Mouse (Mus musculus) heart, adult 11 months (tissue): ENCODE measurements around the gene 4933430I17Rik.
"Not testable (repeated sequence)": the region's sequence is repeated elsewhere in the genome, so short reads cannot be mapped to it uniquely, and the experiment has no call there.

Source experiments
- DNase-seq: peaks from one replicate; pipeline ENCODE4 v3.0.0; 2022

The 4933430I17Rik gene

GRCm38 (mm10) chr4:62557436-62557835 lies 32.3 kb downstream of the 4933430I17Rik start:
- DNase-seq, result no peak

DNA sequence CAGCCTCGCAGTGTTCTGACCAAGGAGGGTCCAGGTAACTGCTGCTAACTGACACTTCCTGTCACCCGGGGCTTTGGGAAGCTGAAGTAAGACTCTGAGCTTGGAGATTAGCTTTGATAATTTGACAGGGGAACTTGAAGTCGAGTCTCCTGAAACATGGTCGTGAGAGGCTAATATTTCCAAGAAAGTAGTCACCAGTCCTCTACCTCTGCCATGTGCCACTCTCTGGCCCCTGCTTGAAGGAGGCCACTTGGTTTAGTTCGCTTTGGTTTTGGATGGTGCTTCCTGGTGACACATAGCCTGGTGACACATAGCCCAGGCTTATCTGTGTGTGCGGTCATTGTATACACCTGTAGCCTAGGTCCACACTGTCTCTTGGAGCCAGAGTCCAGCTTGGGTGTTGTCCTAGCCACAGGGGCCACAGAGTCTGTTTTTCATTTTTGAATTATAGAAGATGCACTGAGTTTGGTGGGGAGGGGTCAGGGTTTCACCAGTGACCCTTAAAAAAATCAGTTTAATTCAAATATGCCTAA lies 34.7 kb downstream of the 4933430I17Rik start, which contains the start of gene Rgs3:
Gene Rgs3, plus strand, starts transcription at position 51 of the 533 bp plus-strand sequence.
- DNase-seq, result no peak

GRCm38 (mm10) chr4:62560963-62561629 lies 35.9 kb downstream of the 4933430I17Rik start:
- DNase-seq, result no peak

DNA sequence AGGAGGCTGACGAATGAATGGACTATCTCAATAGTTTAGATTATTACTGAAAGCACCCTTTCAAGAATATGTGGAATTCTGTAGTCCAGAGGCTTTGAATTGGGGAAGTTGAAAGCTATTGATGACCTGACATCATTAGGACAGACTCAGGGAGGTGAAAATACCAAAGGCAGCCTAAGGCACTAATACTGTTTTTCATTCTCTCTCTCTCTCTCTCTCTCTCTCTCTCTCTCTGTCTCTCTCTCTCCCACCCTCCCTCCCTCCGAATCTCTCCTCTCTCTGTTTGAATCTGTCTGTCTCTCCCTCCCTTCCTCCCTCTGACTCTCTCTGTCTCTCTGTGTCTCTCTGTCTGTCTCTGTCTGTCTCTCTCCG lies 36.4 kb downstream of the 4933430I17Rik start:
- DNase-seq, result no peak

DNA sequence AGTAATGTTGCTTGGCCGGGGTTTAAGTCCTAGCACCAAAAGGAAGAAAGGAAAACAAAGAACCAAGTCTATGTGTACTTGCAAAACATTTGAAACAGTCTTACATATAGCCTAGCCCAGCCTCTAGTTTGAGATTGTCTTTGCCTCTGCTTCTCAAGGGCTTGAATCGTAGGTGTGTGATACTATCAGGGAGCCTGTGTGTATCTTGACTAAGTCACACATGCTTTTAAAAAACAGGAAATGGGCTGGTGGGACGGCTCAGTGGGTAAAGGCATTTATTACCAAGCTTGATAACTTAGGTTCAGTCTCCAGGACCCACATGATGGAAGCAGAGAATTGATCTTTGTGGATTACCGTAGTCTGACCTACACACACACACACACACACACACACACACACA lies 36.8 kb downstream of the 4933430I17Rik start:
- no peak for DNase-seq

DNA sequence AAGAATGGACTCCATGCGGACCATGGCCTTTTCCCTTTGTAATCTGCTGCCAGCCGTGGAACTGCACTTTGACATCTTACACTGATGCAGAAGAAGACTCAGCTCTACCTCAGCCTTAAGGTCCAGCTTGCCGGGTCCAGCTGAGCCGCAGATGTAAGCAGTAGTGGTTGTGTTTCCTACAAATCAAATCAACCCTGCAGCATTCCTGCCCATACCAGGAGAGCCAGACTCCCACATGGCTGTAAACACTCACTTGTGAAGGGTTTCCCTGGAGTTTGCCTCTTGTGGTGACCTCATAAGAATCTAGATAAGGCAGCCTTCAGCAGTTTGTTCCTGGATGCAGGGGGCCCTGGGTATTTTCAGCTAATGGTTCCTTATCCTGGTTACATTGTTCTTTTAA lies 41.4 kb downstream of the 4933430I17Rik start:
- DNase-seq, result peak; percentile 82

- DNase-seq, result no peak
Observed at GRCm38 (mm10) chr4:62567696-62568095, 42.5 kb downstream of the 4933430I17Rik start.

DNA sequence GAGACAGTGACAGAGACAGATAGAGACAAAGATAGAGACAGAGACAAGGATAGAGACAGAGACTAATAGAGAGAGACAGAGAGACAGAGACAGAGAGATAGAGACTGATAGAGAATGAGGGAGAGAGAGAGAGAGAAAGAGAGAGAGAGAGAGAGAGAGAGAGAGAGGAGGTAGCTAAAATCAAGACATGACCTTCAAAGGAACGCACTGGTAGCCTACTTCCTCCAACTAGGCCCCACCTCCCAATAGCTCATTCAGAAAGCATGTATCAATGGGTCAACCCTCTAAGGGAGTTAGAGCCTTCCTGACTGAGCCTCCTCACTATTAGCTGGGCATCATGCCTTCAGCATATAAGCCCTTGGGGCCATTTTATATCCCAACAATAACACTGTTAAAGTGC lies 43.2 kb downstream of the 4933430I17Rik start:
- DNase-seq, result no peak

DNA sequence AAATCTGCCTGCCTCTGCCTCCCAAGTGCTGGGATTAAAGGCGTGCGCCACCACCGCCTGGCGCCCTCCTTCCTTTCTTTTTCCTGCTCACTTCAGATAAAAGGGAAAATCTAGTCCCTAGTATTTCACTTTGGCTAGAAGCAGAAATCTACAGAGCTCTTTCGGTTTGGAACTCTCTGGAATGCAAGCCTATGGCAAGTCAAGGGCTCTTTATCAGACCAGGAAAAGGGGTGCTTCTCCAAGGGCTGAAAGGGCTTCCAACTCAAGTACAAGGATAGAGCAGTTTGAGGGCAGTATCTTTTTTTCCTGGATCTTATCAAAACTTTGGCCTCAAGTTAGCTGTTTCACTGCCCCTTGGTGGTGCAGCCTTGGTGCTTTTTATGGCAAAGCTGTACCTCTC lies 44.4 kb downstream of the 4933430I17Rik start:
- DNase-seq, result no peak

DNA sequence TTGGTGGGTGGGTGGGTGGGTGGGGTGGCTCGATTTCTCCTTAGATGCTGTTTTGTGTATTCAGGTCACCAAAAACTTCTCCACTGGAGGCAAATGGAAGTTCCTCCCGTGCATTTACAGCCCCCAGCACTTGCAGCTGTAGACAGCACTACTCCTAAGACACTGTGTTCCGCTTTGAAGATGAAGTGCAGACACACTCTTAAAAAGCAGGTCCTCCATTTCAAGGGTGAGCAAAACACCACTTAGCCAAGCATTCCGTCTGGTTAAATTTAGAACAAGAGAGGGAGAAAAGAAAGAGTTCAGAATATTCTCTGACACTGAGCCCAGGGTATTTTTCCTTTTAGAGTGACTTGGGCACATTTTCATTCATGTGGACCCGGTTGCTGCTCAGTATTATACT lies 44.9 kb downstream of the 4933430I17Rik start:
- no peak for DNase-seq

DNA sequence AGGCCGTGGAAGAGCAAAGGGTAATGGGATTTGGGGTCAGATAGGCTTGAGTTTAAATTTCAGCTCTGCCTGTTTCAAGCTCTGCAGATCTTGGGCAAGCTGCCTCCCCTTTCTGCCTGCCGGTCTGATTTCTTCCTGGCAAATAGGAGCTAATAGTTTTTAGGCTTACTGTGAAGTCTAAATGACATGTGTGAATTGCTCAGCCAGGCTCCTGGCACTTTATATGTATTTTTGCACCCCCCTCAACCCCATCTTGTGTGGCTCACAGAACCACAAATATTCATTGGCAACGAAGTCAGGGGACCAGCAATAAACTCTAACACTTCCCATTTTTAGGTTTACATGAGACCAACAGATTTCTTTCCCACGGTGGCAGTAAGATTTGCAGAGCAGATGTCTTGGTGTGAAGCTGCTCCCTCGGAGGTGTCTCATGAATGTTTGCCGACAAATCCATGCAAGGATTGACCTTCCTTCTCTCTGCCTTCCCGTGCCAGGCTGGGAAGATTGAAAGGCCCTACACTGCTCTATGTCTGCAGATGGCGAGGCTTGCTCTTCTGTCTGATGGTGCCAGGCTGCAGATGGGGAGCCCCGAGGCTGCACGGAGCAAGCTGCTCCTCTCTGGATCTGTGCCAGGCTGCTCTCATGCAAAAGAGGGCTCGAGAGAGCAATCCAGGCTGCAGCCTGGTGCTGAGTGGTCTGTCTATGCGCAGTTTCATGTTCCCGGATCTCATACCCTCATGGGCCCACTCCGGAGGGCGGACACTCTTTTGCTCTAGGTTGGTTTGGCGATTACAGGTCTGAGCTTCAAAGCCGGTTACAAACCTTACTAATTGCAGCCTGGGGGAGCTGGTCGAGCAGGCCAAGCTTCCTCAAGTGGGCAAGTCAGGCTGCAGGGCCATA lies 57.4 kb downstream of the 4933430I17Rik start:
- peak; percentile 90 for DNase-seq

DNA sequence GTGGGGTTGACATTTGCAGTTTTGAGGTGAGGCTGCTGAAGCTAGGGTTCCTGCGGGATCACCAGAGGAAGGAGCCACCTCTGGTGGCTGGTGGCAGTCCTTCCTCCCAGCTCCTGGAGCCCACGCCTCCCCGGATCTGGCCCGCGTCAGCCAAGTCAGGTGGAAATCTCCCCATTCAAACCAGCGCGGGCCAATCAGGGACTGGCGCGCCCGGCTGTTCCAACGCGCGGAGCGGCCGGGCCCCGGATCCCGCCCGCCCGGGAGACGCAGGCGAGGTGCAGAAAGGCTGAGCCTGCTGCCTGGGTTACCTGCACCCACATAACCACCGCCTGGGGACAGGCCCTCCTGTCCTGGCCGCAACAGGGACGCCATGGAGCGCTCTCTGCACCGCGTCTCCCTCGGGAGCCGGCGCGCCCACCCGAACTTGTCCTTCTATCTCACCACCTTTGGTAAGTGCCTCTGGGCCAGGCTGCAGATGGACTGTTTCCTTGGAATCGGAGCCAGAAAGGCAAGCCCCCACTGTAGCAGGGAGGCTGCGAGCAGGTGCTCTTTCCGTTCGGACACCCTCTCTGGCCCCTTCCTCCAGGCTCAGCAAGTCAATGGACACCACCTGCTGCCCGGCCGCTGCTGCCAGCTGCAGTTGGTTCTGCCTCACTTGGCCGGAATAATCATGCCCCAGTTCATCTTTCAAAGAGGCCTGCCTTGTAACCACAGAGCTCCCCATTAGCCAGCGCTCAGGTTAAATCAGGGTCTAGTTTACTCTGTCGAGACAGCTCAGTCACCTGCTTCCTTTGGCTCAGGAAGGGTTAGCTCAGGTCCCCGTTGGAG lies 58.3 kb downstream of the 4933430I17Rik start:
- peak; percentile 96 for DNase-seq

GRCm38 (mm10) chr4:62587067-62587466 lies 61.9 kb downstream of the 4933430I17Rik start:
- peak; percentile 46 for DNase-seq

- peak; percentile 60 for DNase-seq
Observed at GRCm38 (mm10) chr4:62590878-62591277, 65.7 kb downstream of the 4933430I17Rik start.

DNA sequence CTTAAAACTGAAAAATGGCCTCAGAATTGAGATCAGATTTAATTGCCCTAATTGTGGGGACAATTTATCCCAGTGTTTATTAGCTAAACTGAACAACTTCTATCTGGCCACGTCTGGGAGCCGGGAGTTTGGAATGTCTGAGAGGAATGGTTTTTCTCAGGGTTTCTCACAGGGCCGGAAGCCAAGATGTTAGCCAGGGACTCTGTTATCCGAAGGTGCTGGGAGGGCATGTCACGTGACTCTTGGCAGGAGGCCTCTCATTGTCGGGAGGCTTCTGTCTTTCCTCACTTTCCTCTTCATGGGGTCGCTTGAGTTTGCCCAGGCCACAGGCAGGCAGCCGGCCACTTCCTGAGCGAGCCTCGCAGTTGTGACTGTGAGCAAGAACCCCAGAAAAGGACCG lies 66.2 kb downstream of the 4933430I17Rik start:
- DNase-seq, result peak; percentile 97

DNA sequence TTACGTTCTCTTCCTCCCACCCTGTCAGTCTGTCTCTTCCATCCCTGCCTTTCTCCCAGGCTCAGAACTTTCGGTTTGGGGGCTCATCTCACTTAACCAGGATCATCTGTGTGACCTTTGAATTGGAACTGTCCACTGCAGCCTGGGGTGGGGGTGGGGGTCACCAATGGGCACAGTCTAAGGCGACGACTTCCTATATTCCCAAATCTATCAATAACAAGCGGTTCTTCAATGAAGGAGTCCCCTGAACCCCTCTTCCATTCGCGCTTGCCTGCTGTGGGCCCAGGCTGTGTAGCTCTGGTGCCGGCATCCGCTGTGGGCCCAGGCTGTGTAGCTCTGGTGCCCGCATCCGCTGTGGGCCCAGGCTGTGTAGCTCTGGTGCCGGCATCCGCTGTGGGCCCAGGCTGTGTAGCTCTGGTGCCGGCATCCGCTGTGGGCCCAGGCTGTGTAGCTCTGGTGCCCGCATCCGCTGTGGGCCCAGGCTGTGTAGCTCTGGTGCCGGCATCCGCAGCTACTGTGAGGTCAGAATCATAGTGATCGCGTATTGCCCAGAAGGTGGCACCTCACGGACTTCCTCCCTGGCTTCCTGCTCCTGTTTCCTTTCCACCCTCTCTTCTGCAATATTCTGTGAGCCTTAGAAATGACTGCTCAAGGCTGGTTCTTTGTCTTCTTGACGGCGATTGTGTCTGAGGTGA lies 68.5 kb downstream of the 4933430I17Rik start:
- not testable (repeated sequence) for DNase-seq

- DNase-seq, result no peak
Observed at GRCm38 (mm10) chr4:62594442-62594841, 69.3 kb downstream of the 4933430I17Rik start.

DNA sequence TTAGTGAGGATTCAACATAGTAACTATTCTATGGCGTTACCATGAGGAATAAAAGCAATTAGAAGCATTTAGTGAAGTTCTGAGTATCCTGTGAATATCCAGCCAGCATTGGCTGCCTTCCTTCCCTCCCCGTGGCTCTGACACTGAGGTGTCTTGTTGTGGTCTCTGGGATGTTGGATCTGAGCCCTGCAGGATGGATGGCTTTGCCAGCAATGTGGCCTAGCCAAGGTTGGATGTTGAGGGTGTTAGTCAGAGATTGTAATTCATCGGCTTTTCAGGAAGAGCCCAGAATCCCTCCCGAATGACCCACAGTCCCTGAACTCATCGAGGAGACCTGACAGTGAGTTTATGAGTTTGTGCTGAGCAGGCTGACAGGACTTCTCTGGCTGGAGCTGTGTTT lies 70.9 kb downstream of the 4933430I17Rik start:
- DNase-seq, result peak; percentile 95
